Mouse (Mus musculus) heart, embryonic 14.5 days (tissue): ENCODE results near the gene Cdk2ap1. TPM values are rescaled to one million over a fixed set of nuclear protein-coding genes. Genes with fewer than 3 reads are reported as not detected.

Experiments
- polyA plus RNA-seq: library from polyadenylated mRNA; unstranded; fragments of >200 nt; fragmentation: Nextera tagmentation; extraction: Ambion mirVana; gene quantifications from 2 replicates; pipeline ENCODE4 v1.2.1, GENCODE M21; 2014

Cdk2ap1 gene
- polyA plus RNA-seq, 1 experiment from 2014 or later, result 133 TPM

Other genes with a start within 250 kb of the Cdk2ap1 start
- 63.0 and 66.2 TPM in 2 replicates for gene Arl6ip4, start 247.0 kb downstream of the Cdk2ap1 start, polyA plus RNA-seq
- 10.2 and 12.0 TPM in 2 replicates for gene Pitpnm2, start 113.3 kb downstream of the Cdk2ap1 start, polyA plus RNA-seq
- gene Mphosph9, start 35.1 kb downstream of the Cdk2ap1 start, polyA plus RNA-seq, result 11.7 and 14.4 TPM in 2 replicates
- gene 2810006K23Rik, start 35.0 kb downstream of the Cdk2ap1 start, polyA plus RNA-seq, result 14.3 and 15.5 TPM in 2 replicates
- 67.3 and 68.1 TPM in 2 replicates for gene Sbno1, start 62.9 kb upstream of the Cdk2ap1 start, polyA plus RNA-seq
- gene Kmt5a, start 76.8 kb upstream of the Cdk2ap1 start, polyA plus RNA-seq, result 86.6 and 87.8 TPM in 2 replicates
- 14.0 and 17.1 TPM in 2 replicates for gene Rilpl2, start 115.3 kb upstream of the Cdk2ap1 start, polyA plus RNA-seq
- gene Snrnp35, start 120.1 kb upstream of the Cdk2ap1 start, polyA plus RNA-seq, result 9.6 and 11.5 TPM in 2 replicates
- gene Rilpl1, start 168.3 kb upstream of the Cdk2ap1 start, polyA plus RNA-seq, result 27.2 and 28.3 TPM in 2 replicates
- gene Tmed2, start 177.6 kb upstream of the Cdk2ap1 start, polyA plus RNA-seq, result 437 and 446 TPM in 2 replicates
- gene Ddx55, start 189.8 kb upstream of the Cdk2ap1 start, polyA plus RNA-seq, result 6.5 and 8.3 TPM in 2 replicates
- 57.6 and 60.4 TPM in 2 replicates for gene Eif2b1, start 216.0 kb upstream of the Cdk2ap1 start, polyA plus RNA-seq
- 33.5 and 34.1 TPM in 2 replicates for gene Gtf2h3, start 216.1 kb upstream of the Cdk2ap1 start, polyA plus RNA-seq